Mouse (Mus musculus): ENCODE measurements around the gene Rbm48. TPM values are rescaled to one million over a fixed set of nuclear protein-coding genes. Genes with fewer than 3 reads are reported as not detected.

Gene Rbm48
- total RNA-seq, 2 experiments from 2014 or later = 13.6 to 15.0 TPM

DNA sequence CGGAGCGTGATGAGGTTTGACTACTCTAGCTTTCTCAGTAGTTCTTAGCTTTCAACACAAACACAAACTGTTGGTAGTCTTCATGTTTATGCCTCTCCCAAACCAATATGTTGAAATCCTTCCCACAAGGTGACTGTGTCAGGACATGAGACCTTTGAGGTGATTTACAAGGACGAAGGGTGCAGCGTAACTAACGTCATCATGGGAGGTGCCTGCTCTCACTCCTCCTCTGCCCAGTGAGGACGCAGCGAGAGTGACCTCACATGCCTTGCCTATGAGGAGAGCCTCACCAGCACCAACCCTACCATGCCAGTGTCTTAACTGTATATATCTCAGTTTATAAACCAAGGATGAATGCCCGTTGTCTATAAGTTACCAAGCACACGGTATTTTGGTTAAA is 10.7 kb upstream of the Rbm48 start:
- Histone ChIP-seq H3K27ac (no peak overlapping the region), H3K4me3 (no peak overlapping the region)
- intact Hi-C loops (cut with DNase I) = no loop called here
- no peak for TF ChIP-seq CTCF (IDR thresholded peaks at IDR 0.05)
- DNase-seq (ENCODE audit: extremely low spot score in 1 of 2, low spot score in 2 of 2) = no peak

DNA sequence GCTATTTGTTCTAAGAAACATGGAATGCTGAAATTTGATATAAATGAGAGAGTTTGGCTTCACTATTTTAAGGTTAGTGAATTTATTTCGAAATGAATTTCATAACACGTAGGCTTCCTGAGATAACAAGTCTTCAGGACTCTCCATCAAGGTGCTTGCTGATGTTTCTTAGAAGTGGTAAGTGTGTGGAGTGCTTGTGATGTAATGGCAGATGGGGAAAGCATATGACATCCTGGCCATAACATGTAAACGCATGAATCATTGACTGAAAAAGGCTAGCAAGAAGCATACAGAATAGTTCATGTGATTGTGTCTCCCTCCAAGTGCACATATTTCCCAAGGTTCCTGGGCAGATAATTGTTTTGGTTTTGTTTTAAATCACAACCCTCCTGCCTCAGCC is 4.4 kb upstream of the Rbm48 start:
- Histone ChIP-seq H3K27ac (no peak overlapping the region), H3K4me3 (no peak overlapping the region)
- TF ChIP-seq CTCF (IDR thresholded peaks at IDR 0.05) = no peak
- DNase-seq (ENCODE audit: extremely low spot score in 1 of 2, low spot score in 2 of 2) = no peak
- intact Hi-C loops (cut with DNase I) = no loop called here

DNA sequence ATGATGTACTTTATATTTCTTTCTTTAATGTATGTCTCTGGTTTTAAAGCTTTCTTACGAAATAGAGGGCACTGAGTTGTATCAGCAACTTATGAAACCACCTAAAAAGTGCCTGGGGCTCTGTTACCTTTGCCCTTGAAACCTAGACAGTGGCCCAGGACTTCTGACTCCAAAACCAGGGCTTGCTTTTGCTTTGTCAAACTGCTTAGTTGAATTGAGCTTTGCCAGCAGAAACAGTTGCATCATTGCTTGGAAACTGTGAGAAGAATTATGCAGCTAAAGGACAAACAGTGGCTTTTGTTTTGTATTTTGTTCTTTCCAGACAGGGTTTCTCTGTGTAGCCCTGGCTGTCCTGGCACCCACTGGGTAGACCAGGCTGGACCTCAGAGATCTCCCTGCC is 3.9 kb upstream of the Rbm48 start:
- TF ChIP-seq CTCF (IDR thresholded peaks at IDR 0.05) = no peak
- no peak overlapping the region for H3K4me3 ChIP-seq
- H3K27ac ChIP-seq = no peak overlapping the region
- intact Hi-C loops (cut with DNase I) = no loop called here
- no peak for DNase-seq (ENCODE audit: extremely low spot score in 1 of 2, low spot score in 2 of 2)

DNA sequence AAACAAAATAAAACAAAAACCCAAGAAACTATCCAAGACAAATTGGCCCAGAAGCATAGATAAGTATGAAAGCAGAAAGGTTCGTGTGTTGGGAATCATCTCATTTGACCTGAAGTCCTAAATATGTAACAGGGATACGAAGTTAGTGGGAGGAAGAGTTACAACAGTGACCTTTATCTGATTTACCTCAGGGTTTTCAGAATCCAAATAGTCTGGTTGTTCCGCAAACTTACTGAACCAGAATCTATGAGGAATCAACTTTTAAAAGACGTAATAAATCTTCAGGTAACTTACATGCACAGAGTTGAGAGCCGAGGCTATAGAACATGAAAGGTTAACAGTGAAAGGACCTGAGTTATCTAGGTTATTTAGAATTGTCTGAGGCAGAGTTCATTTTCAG is 2.4 kb upstream of the Rbm48 start:
- no peak for TF ChIP-seq CTCF (IDR thresholded peaks at IDR 0.05)
- no peak overlapping the region for H3K4me3 ChIP-seq
- intact Hi-C loops (cut with DNase I) = no loop called here
- H3K27ac ChIP-seq = no peak overlapping the region
- no peak for DNase-seq (ENCODE audit: extremely low spot score in 1 of 2, low spot score in 2 of 2)

DNA sequence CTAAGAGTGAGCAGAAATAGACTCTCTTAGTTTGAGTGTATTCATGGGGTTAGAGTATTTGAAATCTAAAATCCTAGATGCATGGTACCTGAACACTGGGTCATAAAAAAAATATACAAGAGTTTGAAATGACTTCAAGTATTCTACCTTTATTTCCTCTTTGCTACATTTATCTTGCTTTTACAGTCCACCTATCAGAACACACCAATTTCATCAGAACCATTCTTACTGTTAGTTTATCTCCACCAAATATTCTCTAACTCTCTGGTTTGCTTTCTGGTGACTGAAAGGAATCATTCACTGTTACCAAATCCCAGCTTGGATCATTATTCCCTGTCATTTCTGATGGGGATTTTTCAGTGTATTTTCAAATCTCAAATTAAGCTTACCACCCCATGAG is 786 bp upstream of the Rbm48 start:
- no peak for DNase-seq (ENCODE audit: extremely low spot score in 1 of 2, low spot score in 2 of 2)
- intact Hi-C loops (cut with DNase I) = no loop called here
- peak overlapping the region; percentile 94 for H3K4me3 ChIP-seq
- no peak overlapping the region for H3K27ac ChIP-seq
- no peak for TF ChIP-seq CTCF (IDR thresholded peaks at IDR 0.05)

DNA sequence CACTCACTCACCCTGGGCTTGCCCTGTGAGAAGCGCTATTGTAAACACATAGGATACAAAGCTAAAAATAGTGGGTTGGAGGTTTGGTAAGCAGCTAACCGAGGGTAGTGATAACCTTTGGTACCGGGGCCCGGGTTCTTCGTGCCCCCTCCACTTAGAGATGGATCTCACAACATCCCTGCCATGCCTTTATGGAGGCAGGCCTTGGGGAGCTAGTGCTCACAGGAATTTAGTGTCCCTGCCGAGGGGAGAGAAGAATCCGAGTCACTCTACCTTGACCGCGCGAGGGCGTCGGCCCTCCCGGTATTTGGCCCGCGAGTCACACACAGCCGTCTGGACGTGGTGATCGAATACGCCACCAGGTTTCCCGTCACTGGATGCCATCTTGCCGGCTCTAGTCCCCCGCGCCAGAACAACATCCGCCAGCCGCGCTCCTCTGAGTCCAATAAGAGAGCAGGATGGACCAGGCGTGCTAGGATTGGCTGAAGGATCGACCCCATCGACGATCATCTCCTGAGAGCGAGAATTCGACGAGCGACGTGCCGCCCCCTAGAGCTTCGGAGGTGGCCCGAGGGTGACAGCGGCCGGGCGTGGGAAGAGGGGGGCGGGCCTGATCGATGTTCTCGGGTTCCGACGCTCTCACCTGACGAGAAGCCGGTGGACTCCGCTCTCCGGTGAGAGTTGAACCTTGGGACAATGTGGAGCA is 539 bp downstream of the Rbm48 start, which contains the start of gene Pex1:
Gene Pex1, plus strand, starts transcription at position 374 of the 706 bp plus-strand sequence.
- intact Hi-C loops (cut with DNase I) = loop anchor here (1.0 kb wide), 1 partner anchor 13 kb away; no protein-coding TSS in a partner anchor
- Histone ChIP-seq H3K4me3 (peak within 1 kb of the TSS; percentile 94), H3K27ac (peak within 1 kb of the TSS; percentile 95)
- DNase-seq (ENCODE audit: extremely low spot score in 1 of 2, low spot score in 2 of 2) = peak; percentile 93 to 96
- TF ChIP-seq CTCF (IDR thresholded peaks at IDR 0.05) = no peak

DNA sequence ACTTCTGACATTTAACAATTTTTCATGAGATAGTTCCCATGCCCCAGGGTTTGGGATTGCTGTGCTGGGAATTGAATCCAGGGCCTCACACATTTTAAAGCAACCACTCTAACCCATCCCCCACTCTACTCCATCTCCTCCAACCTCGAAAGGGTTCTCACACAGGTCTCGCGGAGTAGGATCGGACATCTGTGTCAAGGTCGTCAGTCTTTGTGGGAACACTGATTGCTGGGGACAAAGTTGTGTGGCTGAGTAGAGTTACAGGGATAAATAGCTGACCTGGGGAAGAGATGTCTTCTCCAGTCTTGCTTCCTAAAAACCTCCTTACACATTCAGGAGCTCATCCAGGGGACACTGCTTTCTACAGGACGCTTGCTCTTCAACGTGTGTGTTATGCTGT is 17.3 kb downstream of the Rbm48 start:
- Histone ChIP-seq H3K27ac (no peak overlapping the region), H3K4me3 (no peak overlapping the region)
- no peak for DNase-seq (ENCODE audit: extremely low spot score in 1 of 2, low spot score in 2 of 2)
- intact Hi-C loops (cut with DNase I) = no loop called here
- TF ChIP-seq CTCF (IDR thresholded peaks at IDR 0.05) = no peak

DNA sequence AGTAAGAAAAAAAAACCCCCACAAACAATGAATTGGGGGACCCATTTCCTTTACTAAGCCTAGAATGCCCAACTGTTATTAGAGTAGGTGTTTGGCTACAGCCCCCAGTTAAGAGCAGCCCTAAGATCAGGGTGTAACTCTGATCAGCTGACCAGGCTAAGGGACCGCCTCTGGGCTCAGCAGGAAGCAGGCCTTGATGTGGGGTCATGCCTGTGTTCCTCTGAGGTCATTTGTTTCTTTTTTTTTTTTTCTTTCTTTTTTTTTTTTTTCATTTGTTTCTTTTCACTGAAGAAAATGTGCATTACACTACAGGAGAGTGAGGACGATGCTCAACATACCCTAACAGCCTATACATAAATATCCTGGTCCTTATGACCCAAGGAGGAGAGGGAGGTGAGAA is 18.4 kb downstream of the Rbm48 start:
- DNase-seq (ENCODE audit: extremely low spot score in 1 of 2, low spot score in 2 of 2) = no peak
- Histone ChIP-seq H3K4me3 (no peak overlapping the region), H3K27ac (no peak overlapping the region)
- intact Hi-C loops (cut with DNase I) = no loop called here
- no peak for TF ChIP-seq CTCF (IDR thresholded peaks at IDR 0.05)

DNA sequence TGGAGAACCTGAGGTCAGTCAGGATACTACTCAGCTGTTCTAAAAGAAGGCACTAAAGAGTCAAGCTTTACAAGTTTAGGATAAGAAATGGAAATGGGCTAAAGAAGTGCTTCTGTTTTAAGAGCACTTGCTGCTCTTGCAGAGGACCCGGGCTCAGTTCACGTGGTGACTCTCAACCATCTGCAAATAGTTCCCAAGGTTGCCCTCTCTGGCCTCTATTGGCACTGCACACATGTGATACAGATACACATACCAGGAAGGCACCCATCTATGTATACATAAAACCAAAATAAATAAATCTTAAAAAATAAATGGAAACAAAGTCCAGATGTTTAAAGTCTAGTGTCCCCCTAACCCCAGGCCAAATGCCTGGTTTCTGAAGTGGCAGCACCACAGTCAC is 21.6 kb downstream of the Rbm48 start:
- TF ChIP-seq CTCF (IDR thresholded peaks at IDR 0.05) = no peak; the same call in 1 of the 2 replicates
- no peak for DNase-seq (ENCODE audit: extremely low spot score in 1 of 2, low spot score in 2 of 2)
- intact Hi-C loops (cut with DNase I) = no loop called here
- H3K27ac ChIP-seq = no peak overlapping the region
- no peak overlapping the region for H3K4me3 ChIP-seq

DNA sequence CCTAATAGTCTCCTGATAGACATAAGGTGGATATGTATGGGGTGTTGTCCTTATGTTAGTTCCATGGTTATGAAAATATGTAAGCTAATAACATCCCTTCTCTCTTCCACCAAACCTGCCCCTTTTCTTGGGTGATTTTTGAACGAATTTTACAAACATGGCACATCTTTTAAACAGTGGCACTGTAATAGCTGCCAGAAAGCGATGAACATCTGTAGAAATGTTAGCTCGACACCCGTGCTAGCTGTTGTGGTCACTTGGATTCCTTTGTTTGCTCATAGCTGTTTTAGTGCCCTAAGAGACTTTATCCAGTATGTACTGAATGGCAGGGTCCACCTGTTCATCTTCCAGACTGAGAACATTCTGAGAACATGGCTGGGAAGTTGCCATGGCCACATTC is 25.1 kb downstream of the Rbm48 start, which contains the start of gene 1700109H08Rik:
Gene 1700109H08Rik, plus strand, starts transcription at position 301 of the 400 bp plus-strand sequence.
- no peak for TF ChIP-seq CTCF (IDR thresholded peaks at IDR 0.05)
- H3K27ac ChIP-seq = no peak within 1 kb of the TSS
- intact Hi-C loops (cut with DNase I) = no loop called here
- H3K4me3 ChIP-seq = no peak within 1 kb of the TSS
- DNase-seq (ENCODE audit: extremely low spot score in 1 of 2, low spot score in 2 of 2) = no peak

DNA sequence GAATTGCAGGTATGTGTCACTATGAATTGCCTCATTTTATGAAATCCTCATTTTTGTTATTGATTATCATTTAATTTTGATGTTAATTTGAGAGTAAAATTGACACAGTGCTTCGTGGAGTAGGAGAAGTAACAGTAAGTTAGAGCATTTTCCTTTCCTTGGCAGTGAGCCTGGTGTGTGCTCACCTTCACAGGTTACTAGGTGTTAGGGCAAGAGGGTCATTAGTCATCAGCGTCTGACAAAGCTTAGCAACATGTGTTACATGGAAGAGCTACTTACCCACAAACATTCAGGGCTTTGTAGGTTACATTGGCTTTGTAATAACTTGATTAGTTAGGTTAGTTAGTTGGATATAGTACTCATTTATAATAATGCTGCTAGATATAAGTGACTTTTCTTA is 42.2 kb downstream of the Rbm48 start:
- intact Hi-C loops (cut with DNase I) = no loop called here
- H3K4me3 ChIP-seq = no peak overlapping the region
- no peak for DNase-seq (ENCODE audit: extremely low spot score in 1 of 2, low spot score in 2 of 2)
- no peak overlapping the region for H3K27ac ChIP-seq
- TF ChIP-seq CTCF (IDR thresholded peaks at IDR 0.05) = no peak

DNA sequence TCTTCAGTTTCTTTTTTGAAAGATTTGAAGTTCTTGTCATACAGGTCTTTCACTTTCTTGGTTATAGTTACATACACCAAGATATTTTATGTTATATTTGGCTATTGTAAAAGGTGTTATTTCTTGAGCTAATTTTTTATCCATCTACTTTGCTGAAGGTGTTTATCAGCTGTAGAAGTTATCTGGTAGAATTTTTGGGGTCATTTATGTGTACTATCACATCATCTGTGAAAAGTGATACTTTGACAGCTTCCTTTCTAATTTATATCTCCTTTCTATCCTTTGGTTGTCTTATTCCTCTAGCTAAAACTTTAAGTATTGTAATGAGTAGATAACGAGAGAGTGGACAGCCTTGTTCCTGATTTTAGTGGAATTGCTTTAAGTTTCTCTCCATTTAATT is 44.9 kb downstream of the Rbm48 start:
- no peak overlapping the region for H3K27ac ChIP-seq
- intact Hi-C loops (cut with DNase I) = no loop called here
- TF ChIP-seq CTCF (IDR thresholded peaks at IDR 0.05) = no peak
- H3K4me3 ChIP-seq = no peak overlapping the region
- no peak for DNase-seq (ENCODE audit: extremely low spot score in 1 of 2, low spot score in 2 of 2)

DNA sequence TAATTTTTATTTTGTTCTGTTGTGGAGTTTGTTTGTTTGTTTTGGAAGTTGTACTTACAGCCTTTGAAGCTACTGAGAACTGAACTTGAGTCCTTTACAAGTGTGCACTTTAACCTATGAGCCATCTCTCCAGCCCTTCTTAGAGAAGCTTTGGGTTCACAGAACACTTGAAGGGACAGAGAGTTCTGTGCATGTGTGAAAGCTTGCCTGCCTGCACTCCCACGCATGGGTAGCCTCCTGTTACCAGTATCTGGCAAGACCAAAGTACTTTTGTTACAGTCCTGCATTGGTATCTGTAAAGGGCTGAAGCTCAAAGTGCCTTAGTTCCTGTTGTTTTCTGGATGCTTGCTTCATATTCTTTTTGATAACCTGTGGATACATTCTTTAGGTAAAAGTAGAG is 50.2 kb downstream of the Rbm48 start:
- Histone ChIP-seq H3K27ac (no peak overlapping the region), H3K4me3 (no peak overlapping the region)
- no peak for TF ChIP-seq CTCF (IDR thresholded peaks at IDR 0.05)
- no peak for DNase-seq (ENCODE audit: extremely low spot score in 1 of 2, low spot score in 2 of 2)
- intact Hi-C loops (cut with DNase I) = loop anchor here (10.0 kb wide), 1 partner anchor 201 kb away; the partner anchor contains the start of gene Cdk6

Data from left cerebral cortex, adult 2 months (tissue).